Mouse (Mus musculus): ENCODE data around the gene Zcchc14.
A peak's percentile ranks its signal among the peaks of the same experiment; 100 is the strongest.
"Not testable (repeated sequence)": the region's sequence is repeated elsewhere in the genome, so short reads cannot be mapped to it uniquely, and the experiment has no call there.

Gene Zcchc14

GRCm38 (mm10) chr8:121652774-121653323 is at the start of gene Zcchc14:
TSS of gene Zcchc14 (minus strand) at chr8:121652901.
- DNase-seq: peak; percentile 98 to 100

GRCm38 (mm10) chr8:121699936-121700335 is 47.2 kb upstream of the Zcchc14 start:
- peak; percentile 97 to 99 for DNase-seq

GRCm38 (mm10) chr8:121698615-121699101 is 46.0 kb upstream of the Zcchc14 start:
- DNase-seq: no peak

- peak; percentile 72 to 73 for DNase-seq
These were observed 45.3 kb upstream of the Zcchc14 start for GRCm38 (mm10) chr8:121697735-121698614.

GRCm38 (mm10) chr8:121695585-121696184 is 43.0 kb upstream of the Zcchc14 start:
- peak in 1 of 2 experiments; percentile 44 for DNase-seq

GRCm38 (mm10) chr8:121694453-121694852 is 41.8 kb upstream of the Zcchc14 start:
- DNase-seq: peak; percentile 75 to 85

GRCm38 (mm10) chr8:121688496-121688895 is 35.8 kb upstream of the Zcchc14 start:
- DNase-seq: no peak

GRCm38 (mm10) chr8:121687455-121688161 is 34.9 kb upstream of the Zcchc14 start:
- peak in 1 of 2 experiments; percentile 46 for DNase-seq

GRCm38 (mm10) chr8:121685419-121685818 is 32.7 kb upstream of the Zcchc14 start:
- DNase-seq: peak; percentile 69 to 79

GRCm38 (mm10) chr8:121683083-121683832 is 30.6 kb upstream of the Zcchc14 start:
- no peak for DNase-seq

- DNase-seq: peak; percentile 61 to 62
These were observed 28.8 kb upstream of the Zcchc14 start for GRCm38 (mm10) chr8:121681457-121681856.

- peak; percentile 72 to 73 for DNase-seq
These were observed 28.2 kb upstream of the Zcchc14 start for GRCm38 (mm10) chr8:121680896-121681295.

- no peak for DNase-seq
These were observed 26.0 kb upstream of the Zcchc14 start for GRCm38 (mm10) chr8:121678696-121679095.

GRCm38 (mm10) chr8:121675701-121676100 is 23.0 kb upstream of the Zcchc14 start:
- DNase-seq: no peak

- DNase-seq: no peak
These were observed 22.5 kb upstream of the Zcchc14 start for GRCm38 (mm10) chr8:121675161-121675560.

- DNase-seq: no peak
These were observed 21.8 kb upstream of the Zcchc14 start for GRCm38 (mm10) chr8:121674524-121674923.

- peak in 1 of 2 experiments; percentile 51 for DNase-seq
These were observed 21.2 kb upstream of the Zcchc14 start for GRCm38 (mm10) chr8:121673917-121674316.

- no peak for DNase-seq
These were observed 20.5 kb upstream of the Zcchc14 start for GRCm38 (mm10) chr8:121673153-121673552.

- no peak for DNase-seq
These were observed 16.5 kb upstream of the Zcchc14 start for GRCm38 (mm10) chr8:121669208-121669607.

GRCm38 (mm10) chr8:121668553-121668952 is 15.9 kb upstream of the Zcchc14 start:
- DNase-seq: no peak

GRCm38 (mm10) chr8:121667936-121668500 is 15.3 kb upstream of the Zcchc14 start:
- DNase-seq: not testable (repeated sequence)

GRCm38 (mm10) chr8:121665329-121665728 is 12.6 kb upstream of the Zcchc14 start:
- no peak for DNase-seq
